9 mouse cellular contexts compared by ENCODE assay signal in the genomic region with DNA sequence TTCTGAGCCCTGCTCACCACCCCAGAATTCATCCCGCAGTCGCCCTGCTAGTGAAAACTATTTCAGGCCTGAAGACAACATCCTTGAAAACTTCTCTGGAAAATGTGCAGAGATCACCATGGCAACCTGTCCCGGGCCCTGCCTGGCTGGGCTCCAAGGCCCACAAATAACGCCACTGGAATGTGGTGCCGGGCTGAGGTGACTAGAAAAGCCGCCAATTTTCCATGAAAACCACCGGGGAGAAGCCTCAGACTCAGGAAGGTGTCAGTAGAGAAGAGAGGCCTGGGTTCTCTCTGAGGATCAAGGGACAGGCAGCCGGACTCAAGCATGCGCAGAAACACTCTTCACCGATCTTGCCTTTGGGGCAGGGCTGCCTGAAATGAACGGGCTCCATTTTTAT. TPM values are rescaled to one million over a fixed set of nuclear protein-coding genes. Genes with fewer than 3 reads are reported as not detected.
A peak's percentile ranks its signal among the peaks of the same experiment; 100 is the strongest.
DNase-seq lines count a peak whose midpoint lies in the region; ATAC-seq and TF ChIP-seq lines count a peak whose summit lies in the region.
"Had no signal": no experiment of that assay in that cellular context is flagged by ENCODE, and none has a peak within 500 bp of the region (broad histone marks: within the 10 kb centered on the region; RNA-seq: fewer than 3 reads in every experiment).

No protein-coding gene starts in this region.

- ATAC-seq in forebrain, embryonic 15.5 days (replicated peaks) = no peak
- peak; percentile 80 for ATAC-seq in heart, postnatal 0 days (ENCODE audit: insufficient read depth, low read depth)
- ATAC-seq in lung, embryonic 15.5 days (ENCODE audit: borderline replicate concordance, extremely low read depth, low FRiP score, low TSS enrichment) = peak; percentile 79

- H3K36me3 ChIP-seq in forebrain, embryonic 15.5 days = no peaks in the 10 kb centered on the region
- no peaks in the 10 kb centered on the region for H3K36me3 ChIP-seq in heart, postnatal 0 days (replicated peaks; ENCODE audit: control insufficient read depth, insufficient read depth, low read length)
- H3K36me3 ChIP-seq in lung, embryonic 15.5 days = no peaks in the 10 kb centered on the region
- H3K36me3 ChIP-seq: G1E had no signal

- H3K9ac ChIP-seq in forebrain, embryonic 15.5 days (replicated peaks) = no peak overlapping the region
- H3K9ac ChIP-seq in heart, postnatal 0 days (replicated peaks; ENCODE audit: low read depth, low read length) = no peak overlapping the region
- no peak overlapping the region for H3K9ac ChIP-seq in lung, embryonic 15.5 days

- H3K27ac ChIP-seq in forebrain, embryonic 15.5 days (replicated peaks) = peak overlapping the region; percentile 64
- H3K27ac ChIP-seq in heart, postnatal 0 days (ENCODE audit: low read depth) = peak overlapping the region; percentile 84
- H3K27ac ChIP-seq in lung, embryonic 15.5 days = peak overlapping the region; percentile 93

- no peaks in the 10 kb centered on the region for H3K27me3 ChIP-seq in forebrain, embryonic 15.5 days
- no peaks in the 10 kb centered on the region for H3K27me3 ChIP-seq in heart, postnatal 0 days (ENCODE audit: control insufficient read depth, insufficient read depth, low read length)
- H3K27me3 ChIP-seq in lung, embryonic 15.5 days = no peaks in the 10 kb centered on the region

- TF ChIP-seq CTCF in heart, postnatal 0 days (IDR thresholded peaks at IDR 0.05; ENCODE audit: low read depth) = no peak

- H3K4me3 ChIP-seq in forebrain, embryonic 15.5 days = no peak overlapping the region
- no peak overlapping the region for H3K4me3 ChIP-seq in heart, postnatal 0 days (ENCODE audit: low read depth, low read length)
- no peak overlapping the region; the same call in 1 of the 2 replicates for H3K4me3 ChIP-seq in lung, embryonic 15.5 days

- peak overlapping the region; percentile 24; the same call in 1 of the 2 replicates for H3K4me2 ChIP-seq in forebrain, embryonic 15.5 days (replicated peaks)
- peak overlapping the region; percentile 1; the same call in 1 of the 2 replicates for H3K4me2 ChIP-seq in heart, postnatal 0 days (ENCODE audit: low read depth, low read length)
- peak overlapping the region; percentile 30 for H3K4me2 ChIP-seq in lung, embryonic 15.5 days

- peak; percentile 33 for DNase-seq in retina, postnatal 1 day
- no peak for DNase-seq in retina, embryonic 14.5 days (ENCODE audit: low spot score)
- peak; percentile 87 for DNase-seq in heart, postnatal 0 days (ENCODE audit: low spot score)
- peak; percentile 87 to 93 for DNase-seq in kidney, postnatal 25 days
- peak; percentile 79 to 82 for DNase-seq in right cerebral cortex, adult 2 months (ENCODE audit: low spot score in 2 of 2)
- DNase-seq in c-Kit-positive CD71-positive TER-119-positive erythroid progenitor cells, embryonic 14.5 days (ENCODE audit: low spot score) = no peak

- WGBS in forebrain, embryonic 15.5 days = 14% methylated on average over 11 of the region's 11 CpGs
- WGBS in heart, postnatal 0 days = 14% methylated on average over 11 of the region's 11 CpGs
- 7% methylated on average over 11 of the region's 11 CpGs for WGBS in lung, embryonic 15.5 days

- H3K9me3 ChIP-seq in forebrain, embryonic 15.5 days = no peaks in the 10 kb centered on the region
- H3K9me3 ChIP-seq in heart, postnatal 0 days (replicated peaks; ENCODE audit: control insufficient read depth, low read length) = no peaks in the 10 kb centered on the region
- no peaks in the 10 kb centered on the region for H3K9me3 ChIP-seq in lung, embryonic 15.5 days
- H3K9me3 ChIP-seq: G1E had no signal

- peaks cover 21% of the 10 kb centered on the region for H3K4me1 ChIP-seq in forebrain, embryonic 15.5 days
- H3K4me1 ChIP-seq in heart, postnatal 0 days (ENCODE audit: control insufficient read depth, insufficient read depth) = peaks cover 11% of the 10 kb centered on the region
- peaks cover 36% of the 10 kb centered on the region for H3K4me1 ChIP-seq in lung, embryonic 15.5 days

- TF ChIP-seq EP300 in heart, postnatal 0 days (IDR thresholded peaks at IDR 0.05; ENCODE audit: low read depth) = no peak

RNA-seq across cellular contexts. Expression of a gene that starts 27.1 kb away (rescaled TPM):
- 257 and 272 TPM in 2 replicates for polyA plus RNA-seq in forebrain, embryonic 15.5 days (2015; fragmentation: Nextera tagmentation; extraction: Ambion mirVana)
- total RNA-seq in heart, postnatal 0 days (2014; rRNA removed; ENCODE audit: low replicate concordance) = 51.8 and 63.6 TPM in 2 replicates
- 97.0 and 102 TPM in 2 replicates for polyA plus RNA-seq in heart, postnatal 0 days (2015; fragmentation: Nextera tagmentation; extraction: Ambion mirVana)
- 265 and 267 TPM in 2 replicates for polyA plus RNA-seq in lung, embryonic 15.5 days (2015; fragmentation: Nextera tagmentation; extraction: Ambion mirVana)

RNA-seq across cellular contexts. Expression of a gene that starts 45.2 kb away (rescaled TPM):
- 131 and 134 TPM in 2 replicates for polyA plus RNA-seq in forebrain, embryonic 15.5 days (2015; fragmentation: Nextera tagmentation; extraction: Ambion mirVana)
- 78.7 and 80.8 TPM in 2 replicates for total RNA-seq in heart, postnatal 0 days (2014; rRNA removed; ENCODE audit: low replicate concordance)
- polyA plus RNA-seq in heart, postnatal 0 days (2015; fragmentation: Nextera tagmentation; extraction: Ambion mirVana) = 107 and 111 TPM in 2 replicates
- 210 and 220 TPM in 2 replicates for polyA plus RNA-seq in lung, embryonic 15.5 days (2015; fragmentation: Nextera tagmentation; extraction: Ambion mirVana)

Comparison
In these comparisons a context has a peak if more than half of its experiments do, and no peak if none do; other contexts are left out.
1. DNase-seq: peak in retina, postnatal 1 day (single experiment), heart, postnatal 0 days (single experiment), kidney, postnatal 25 days (2 of 2) and right cerebral cortex, adult 2 months (2 of 2); none in retina, embryonic 14.5 days (single experiment) and c-Kit-positive CD71-positive TER-119-positive erythroid progenitor cells, embryonic 14.5 days (single experiment).
2. Peak in every context shown above with its lines, with median percentiles within 50 percentile points of each other: H3K27ac ChIP-seq and H3K4me2 ChIP-seq.